Mouse (Mus musculus) MEL (cell line): ENCODE measurements around the gene Chd3. TPM values are rescaled to one million over a fixed set of nuclear protein-coding genes. Genes with fewer than 3 reads are reported as not detected.
"Not testable (repeated sequence)": the region's sequence is repeated elsewhere in the genome, so short reads cannot be mapped to it uniquely, and the experiment has no call there.

Source experiments
- DNase-seq: peaks from one replicate; pipeline ENCODE4 v3.0.0; 2011; ENCODE audit warnings: low read depth, low spot score
- H3K27ac ChIP-seq: 2 replicates; pipeline ENCODE4 v1.5.1; 2012; ENCODE audit warnings: low read depth, mild to moderate bottlenecking, control low read depth, low read length, moderate library complexity; ENCODE audit not compliant: control insufficient read depth
- H3K27me3 ChIP-seq, 2 experiments: fragments of 150-350 bp in 1 of 2; sonication (generic) in 1 of 2; 2 replicates each; pipeline ENCODE4 v1.6.1; 2012; ENCODE audit warnings: low read length in 2 of 2, mild to moderate bottlenecking in 2 of 2, improper control_type of control experiment in 1 of 2, moderate library complexity in 1 of 2; ENCODE audit not compliant: insufficient read depth in 2 of 2, control insufficient read depth in 1 of 2
- H3K36me3 ChIP-seq, 2 experiments: 2 replicates each; pipeline ENCODE4 v1.6.1; 2012 to 2014; ENCODE audit warnings: low read length in 2 of 2, improper control_type of control experiment in 1 of 2, inconsistent platforms in 1 of 2, mild to moderate bottlenecking in 1 of 2; ENCODE audit not compliant: insufficient read depth in 2 of 2, control insufficient read depth in 1 of 2
- H3K4me1 ChIP-seq, 2 experiments: fragments of 150-350 bp in 1 of 2; sonication (generic) in 1 of 2; 2 replicates each; pipeline ENCODE4 v1.6.1; 2012; ENCODE audit warnings: low read length in 2 of 2, improper control_type of control experiment in 1 of 2, mild to moderate bottlenecking in 1 of 2; ENCODE audit not compliant: insufficient read depth in 2 of 2, control insufficient read depth in 1 of 2
- H3K4me3 ChIP-seq, 2 experiments: fragments of 150-350 bp in 1 of 2; sonication (generic) in 1 of 2; 2 replicates each; pipeline ENCODE4 v1.5.1; 2012; ENCODE audit warnings: low read depth in 2 of 2, low read length in 2 of 2, mild to moderate bottlenecking in 2 of 2, moderate library complexity in 2 of 2, control low read depth in 1 of 2, improper control_type of control experiment in 1 of 2; ENCODE audit not compliant: control insufficient read depth in 1 of 2, insufficient read depth in 1 of 2
- H3K79me2 ChIP-seq: 2 replicates; pipeline ENCODE4 v1.6.1; 2012; ENCODE audit warnings: mild to moderate bottlenecking, low read length, moderate library complexity; ENCODE audit not compliant: control insufficient read depth, poor library complexity, insufficient read depth
- H3K9ac ChIP-seq: 2 replicates; pipeline ENCODE4 v1.6.1; 2012; ENCODE audit warnings: low read depth, mild to moderate bottlenecking, control low read depth, low read length, moderate library complexity; ENCODE audit not compliant: control insufficient read depth, poor library complexity, severe bottlenecking
- H3K9me3 ChIP-seq: fragments of 150-350 bp; sonication (generic); replicated peaks from 2 replicates; pipeline ENCODE4 v1.6.1; 2012; ENCODE audit warnings: mild to moderate bottlenecking, low read length, improper control_type of control experiment, moderate library complexity; ENCODE audit not compliant: insufficient read depth
- CTCF ChIP-seq, 3 experiments: IDR thresholded peaks in 2 of 3; conservative IDR thresholded peaks in 1 of 3; 2 replicates each; pipeline ENCODE4 v1.5.1; 2011 to 2012; ENCODE audit warnings: low read length in 3 of 3, low read depth in 2 of 3, mild to moderate bottlenecking in 2 of 3, improper control_type of control experiment in 1 of 3, inconsistent platforms in 1 of 3, mixed read lengths in 1 of 3, moderate library complexity in 1 of 3; ENCODE audit not compliant: control insufficient read depth in 1 of 3, insufficient read depth in 1 of 3, poor library complexity in 1 of 3, severe bottlenecking in 1 of 3
- ELF1 ChIP-seq: IDR thresholded peaks from 2 replicates; pipeline ENCODE4 v1.6.1; 2014; ENCODE audit warnings: low read depth, mild to moderate bottlenecking, inconsistent platforms, low read length, improper control_type of control experiment, moderate library complexity
- ETS1 ChIP-seq: IDR thresholded peaks from 2 replicates; pipeline ENCODE4 v1.6.1; 2012; ENCODE audit warnings: low read depth, mild to moderate bottlenecking, inconsistent platforms, low read length, improper control_type of control experiment, moderate library complexity
- HCFC1 ChIP-seq: IDR thresholded peaks from 2 replicates; pipeline ENCODE4 v1.6.1; 2012; ENCODE audit warnings: low read depth, mild to moderate bottlenecking, inconsistent platforms, low read length, improper control_type of control experiment, moderate library complexity
- MAFK ChIP-seq: IDR thresholded peaks from 2 replicates; pipeline ENCODE4 v1.6.1; 2011; ENCODE audit warnings: low read depth, mild to moderate bottlenecking, low read length, improper control_type of control experiment, borderline replicate concordance
- MAX ChIP-seq: IDR thresholded peaks from 2 replicates; pipeline ENCODE4 v1.6.1; 2011; ENCODE audit warnings: low read length, improper control_type of control experiment
- MXI1 ChIP-seq: IDR thresholded peaks from 2 replicates; pipeline ENCODE4 v1.6.1; 2011; ENCODE audit warnings: mild to moderate bottlenecking, low read depth, low read length, improper control_type of control experiment
- MYB ChIP-seq: IDR thresholded peaks from 2 replicates; pipeline ENCODE4 v1.6.1; 2011; ENCODE audit warnings: mild to moderate bottlenecking, low read depth, low read length, improper control_type of control experiment
- MYC ChIP-seq: IDR thresholded peaks from 2 replicates; pipeline ENCODE4 v1.6.1; 2011; ENCODE audit warnings: low read depth, mild to moderate bottlenecking, low read length, improper control_type of control experiment, moderate library complexity
- NELFE ChIP-seq: IDR thresholded peaks from 2 replicates; pipeline ENCODE4 v1.6.1; 2011; ENCODE audit warnings: low read depth, low read length, improper control_type of control experiment
- NRF1 ChIP-seq: IDR thresholded peaks from 2 replicates; pipeline ENCODE4 v1.6.1; 2014; ENCODE audit warnings: low read depth, mild to moderate bottlenecking, inconsistent platforms, low read length, improper control_type of control experiment, moderate library complexity; ENCODE audit not compliant: poor library complexity, insufficient read depth, severe bottlenecking
- POLR2A ChIP-seq, 2 experiments: IDR thresholded peaks; 2 replicates each; pipeline ENCODE4 v1.6.1; 2011 to 2012; ENCODE audit warnings: low read length in 2 of 2, mild to moderate bottlenecking in 2 of 2, control low read depth in 1 of 2, improper control_type of control experiment in 1 of 2, low read depth in 1 of 2, moderate library complexity in 1 of 2; ENCODE audit not compliant: control insufficient read depth in 1 of 2, insufficient read depth in 1 of 2, poor library complexity in 1 of 2
- SIN3A ChIP-seq: IDR thresholded peaks from 2 replicates; pipeline ENCODE4 v1.6.1; 2012; ENCODE audit warnings: low read length, improper control_type of control experiment, inconsistent platforms
- SMC3 ChIP-seq: IDR thresholded peaks from 2 replicates; pipeline ENCODE4 v1.6.1; 2011; ENCODE audit warnings: low read depth, low read length, improper control_type of control experiment
- TBP ChIP-seq: IDR thresholded peaks from 2 replicates; pipeline ENCODE4 v1.8.0; 2011; ENCODE audit warnings: low read depth, low read length, improper control_type of control experiment
- USF2 ChIP-seq, 2 experiments: IDR thresholded peaks; 2 replicates each; pipeline ENCODE4 v1.6.1; 2011 to 2012; ENCODE audit warnings: improper control_type of control experiment in 2 of 2, low read length in 2 of 2, borderline replicate concordance in 1 of 2, inconsistent platforms in 1 of 2, low read depth in 1 of 2, mild to moderate bottlenecking in 1 of 2; ENCODE audit not compliant: insufficient read depth in 1 of 2
- polyA plus RNA-seq, 2 experiments: library from polyadenylated mRNA; stranded (reverse) in 1 of 2; unstranded in 1 of 2; fragments of >175 nt in 1 of 2; fragments of >200 nt in 1 of 2; gene quantifications; 2 replicates each; pipeline versions ENCODE4 v1.2.1 to v1.2.4; 2012; ENCODE audit warnings: low replicate concordance in 2 of 2, low read depth in 1 of 2; ENCODE audit not compliant: insufficient read length in 2 of 2, insufficient read depth in 1 of 2, missing spikeins in 1 of 2
- total RNA-seq: library from RNA; depleted of rRNA; stranded (reverse); fragments of 300-350 nt; gene quantifications from 2 replicates; pipeline ENCODE4 v1.2.3, GENCODE M21; 2012

Gene Chd3
- total and polyA plus RNA-seq, 3 experiments, result 37.3 to 84.9 TPM; not detected in 1

GRCm38 (mm10) chr11:69395634-69396373 lies 26.6 kb upstream of the Chd3 start (continued):
- TF ChIP-seq SMC3 (no peak; the same call in 1 of the 2 replicates), TBP (no peak), MAFK (no peak), MYC (peak; percentile 85), CTCF (IDR thresholded peaks at IDR 0.05 in 2 of 3, conservative IDR thresholded peaks at IDR 0.05 in 1 of 3; ENCODE audit: control insufficient read depth in 1 of 3, insufficient read depth in 1 of 3, low read depth in 2 of 3, low read length in 3 of 3, poor library complexity in 1 of 3, severe bottlenecking in 1 of 3) (no peak), MAX (peak; percentile 82), SIN3A (no peak; the same call in 1 of the 2 replicates), USF2 (IDR thresholded peaks at IDR 0.05; ENCODE audit: borderline replicate concordance in 1 of 2, insufficient read depth in 1 of 2, low read depth in 1 of 2, low read length in 2 of 2) (no peak)
- TF ChIP-seq, all 39 proteins: peak for 14

GRCm38 (mm10) chr11:69395235-69395633 lies 26.0 kb upstream of the Chd3 start, which contains the start of the genes Naa38 and Cyb5d1:
Gene Naa38, plus strand, starts transcription at chr11:69395487.
Gene Cyb5d1, minus strand, starts transcription at chr11:69395631.
- H3K36me3 ChIP-seq, H3K27me3 ChIP-seq, H3K79me2 ChIP-seq, H3K9me3 ChIP-seq, H3K4me1 ChIP-seq: not testable (repeated sequence)
- H3K27ac ChIP-seq, result peak within 1 kb of the TSS; percentile 88
- TF ChIP-seq HCFC1 (peak; percentile 73), MXI1 (peak; percentile 71), NRF1 (peak; percentile 49; the same call in 1 of the 2 replicates), ELF1 (peak; percentile 79), MYC (peak; percentile 87), MYB (0 out of 2 replicates have a peak, but pooled peaks have one; percentile 30), SIN3A (peak; percentile 84), ETS1 (peak; percentile 44; the same call in 1 of the 2 replicates), NELFE (peak; percentile 61), MAX (0 out of 2 replicates have a peak, but pooled peaks have one; percentile 29), POLR2A (IDR thresholded peaks at IDR 0.05; ENCODE audit: control insufficient read depth in 1 of 2, insufficient read depth in 1 of 2, low read depth in 1 of 2, low read length in 2 of 2, poor library complexity in 1 of 2) (peak in 1 of 2 experiments; percentile 35; a peak in 1 of 4 replicates)
- H3K9ac ChIP-seq, result peak within 1 kb of the TSS; percentile 85
- H3K4me3 ChIP-seq, result peak within 1 kb of the TSS; percentile 54 to 67
- DNase-seq, result peak; percentile 97
